Mouse (Mus musculus): ENCODE measurements at regions not wholly inside any gene's neighbourhood (a gene's known extent, or its start where the extent isn't known, plus 50 kb on each side); places are given as distances from the start of the nearest gene placed in this dataset.

GRCm38 (mm10) chr12:52398511-52398975, 105.2 kb upstream of the Arhgap5 start:
- no peak for DNase-seq
- intact Hi-C loops (cut with DNase I) = no loop called here

- DNase-seq = no peak
- intact Hi-C loops (cut with DNase I) = no loop called here
Observed at GRCm38 (mm10) chr12:52400099-52400498, 103.7 kb upstream of the Arhgap5 start.

GRCm38 (mm10) chr12:52402711-52403110, 101.1 kb upstream of the Arhgap5 start:
- DNase-seq = no peak
- intact Hi-C loops (cut with DNase I) = no loop called here

GRCm38 (mm10) chr12:52406386-52406785, 97.4 kb upstream of the Arhgap5 start:
- intact Hi-C loops (cut with DNase I) = no loop called here
- DNase-seq = no peak

GRCm38 (mm10) chr12:52408307-52408895, 95.4 kb upstream of the Arhgap5 start:
- intact Hi-C loops (cut with DNase I) = no loop called here
- DNase-seq = no peak

- intact Hi-C loops (cut with DNase I) = no loop called here
- no peak for DNase-seq
Observed at GRCm38 (mm10) chr12:52409221-52409620, 94.6 kb upstream of the Arhgap5 start.

GRCm38 (mm10) chr12:52412172-52412571, 91.6 kb upstream of the Arhgap5 start:
- intact Hi-C loops (cut with DNase I) = no loop called here
- no peak for DNase-seq

- intact Hi-C loops (cut with DNase I) = no loop called here
- no peak for DNase-seq
Observed at GRCm38 (mm10) chr12:52413046-52413473, 90.7 kb upstream of the Arhgap5 start.

GRCm38 (mm10) chr12:52422729-52423128, 81.0 kb upstream of the Arhgap5 start:
- no peak for DNase-seq
- intact Hi-C loops (cut with DNase I) = no loop called here

GRCm38 (mm10) chr12:52424336-52425034, 79.3 kb upstream of the Arhgap5 start:
- no peak for DNase-seq
- intact Hi-C loops (cut with DNase I) = no loop called here

GRCm38 (mm10) chr12:52429935-52430334, 73.8 kb upstream of the Arhgap5 start:
- intact Hi-C loops (cut with DNase I) = no loop called here
- DNase-seq = no peak

GRCm38 (mm10) chr12:52431933-52432332, 71.8 kb upstream of the Arhgap5 start:
- DNase-seq = no peak
- intact Hi-C loops (cut with DNase I) = no loop called here

GRCm38 (mm10) chr12:52434021-52434420, 69.8 kb upstream of the Arhgap5 start:
- DNase-seq = peak in 1 of 2 experiments; percentile 12
- intact Hi-C loops (cut with DNase I) = no loop called here

GRCm38 (mm10) chr12:52435321-52435720, 68.5 kb upstream of the Arhgap5 start:
- intact Hi-C loops (cut with DNase I) = no loop called here
- no peak for DNase-seq

GRCm38 (mm10) chr12:52435795-52436211, 68.0 kb upstream of the Arhgap5 start:
- intact Hi-C loops (cut with DNase I) = no loop called here
- DNase-seq = no peak

- DNase-seq = no peak
- intact Hi-C loops (cut with DNase I) = no loop called here
Observed at GRCm38 (mm10) chr12:52436941-52437340, 66.8 kb upstream of the Arhgap5 start.

- intact Hi-C loops (cut with DNase I) = no loop called here
- DNase-seq = no peak
Observed at GRCm38 (mm10) chr12:52439241-52439640, 64.5 kb upstream of the Arhgap5 start.

- intact Hi-C loops (cut with DNase I) = no loop called here
- no peak for DNase-seq
Observed at GRCm38 (mm10) chr12:52440868-52441365, 62.9 kb upstream of the Arhgap5 start.

- no peak for DNase-seq
Observed at GRCm38 (mm10) chr12:52442337-52442736, 61.4 kb upstream of the Arhgap5 start.

GRCm38 (mm10) chr12:52445731-52446130, 58.0 kb upstream of the Arhgap5 start:
- intact Hi-C loops (cut with DNase I) = no loop called here
- no peak for DNase-seq

More at GRCm38 (mm10) chr12:52442337-52442736, 61.4 kb upstream of the Arhgap5 start:
- intact Hi-C loops (cut with DNase I) = no loop called here

- intact Hi-C loops (cut with DNase I) = no loop called here
- no peak for DNase-seq
Observed at GRCm38 (mm10) chr12:52446501-52446900, 57.3 kb upstream of the Arhgap5 start.

- intact Hi-C loops (cut with DNase I) = no loop called here
- no peak for DNase-seq
Observed at GRCm38 (mm10) chr12:52447482-52447881, 56.3 kb upstream of the Arhgap5 start.

Data from heart, postnatal 14 days (tissue).